Mouse (Mus musculus): ENCODE data around the gene Ablim1.
"Not testable (repeated sequence)": the region's sequence is repeated elsewhere in the genome, so short reads cannot be mapped to it uniquely, and the experiment has no call there.

The Ablim1 gene

DNA sequence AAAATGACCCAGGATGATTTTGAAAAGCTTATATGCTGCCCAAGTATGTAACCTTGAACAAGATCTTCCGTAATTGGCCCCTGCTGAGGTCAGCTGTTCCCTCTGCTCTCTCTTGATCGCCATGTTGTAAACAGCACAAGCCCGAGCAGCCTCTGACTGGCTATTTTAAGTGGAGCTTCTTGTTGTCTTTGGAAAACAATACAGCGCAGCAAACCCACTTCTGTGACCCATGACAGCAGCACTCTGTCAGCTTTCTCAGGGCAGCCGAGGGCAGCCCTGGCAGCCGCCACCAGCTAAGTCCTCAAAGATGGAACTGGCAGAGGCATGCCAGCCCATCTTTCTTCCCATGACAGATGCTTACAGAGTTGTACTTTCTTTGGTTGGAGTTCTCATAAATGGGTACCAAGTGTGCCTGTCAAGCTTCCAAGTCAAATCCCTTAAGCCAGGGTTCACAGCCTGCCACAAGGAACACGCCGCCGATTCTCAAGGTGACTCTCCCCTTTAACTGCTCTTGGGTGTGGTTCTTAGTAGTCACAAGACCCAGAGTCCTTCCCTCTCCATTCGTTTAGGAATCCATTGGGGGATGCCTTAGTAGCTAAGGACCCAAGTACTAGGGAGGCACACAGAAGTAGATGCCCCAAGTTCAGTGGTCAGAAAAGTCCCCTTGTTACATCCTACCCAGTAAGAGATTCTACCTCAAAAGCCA, 172.8 kb downstream of the Ablim1 start:
- no peak for DNase-seq

DNA sequence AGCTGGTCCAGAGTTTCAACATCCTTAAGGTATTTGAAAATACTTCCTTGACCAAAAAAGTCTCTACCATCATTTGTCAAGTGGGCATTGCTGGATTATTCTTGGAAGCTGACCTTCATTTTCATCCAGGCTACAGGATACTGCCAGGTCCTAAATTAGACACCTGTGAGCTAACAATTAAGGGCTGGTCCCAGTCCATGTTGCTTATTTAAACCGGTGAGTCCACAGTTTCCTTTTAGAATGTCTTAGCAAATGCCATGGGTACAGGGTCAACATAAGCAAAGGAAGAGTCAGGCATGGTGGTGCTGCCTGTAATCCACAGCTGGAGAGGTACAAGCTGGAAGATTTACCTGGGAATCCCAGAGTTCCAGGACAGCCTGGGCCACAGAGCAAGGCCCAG, 173.8 kb downstream of the Ablim1 start:
- no peak for DNase-seq

DNA sequence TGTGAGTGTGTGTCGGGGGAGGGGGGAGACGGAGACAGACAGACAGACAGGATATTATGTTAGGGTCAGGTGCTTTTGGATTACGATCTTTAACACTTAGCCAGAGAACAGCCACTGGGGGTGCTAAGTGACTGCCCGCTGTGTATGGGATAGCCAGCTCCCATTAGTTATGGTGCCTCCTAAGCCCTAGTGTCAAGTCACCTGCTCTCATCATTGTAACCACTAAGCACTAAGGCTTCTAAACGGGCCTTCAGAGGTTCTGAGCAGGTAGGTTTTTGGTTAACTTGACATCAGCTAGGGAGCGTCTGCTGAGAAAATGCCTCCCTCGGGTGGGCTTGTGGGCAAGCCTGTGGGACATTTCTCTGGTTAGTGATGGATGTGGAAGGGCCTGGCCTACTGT, 174.6 kb downstream of the Ablim1 start:
- no peak for DNase-seq

DNA sequence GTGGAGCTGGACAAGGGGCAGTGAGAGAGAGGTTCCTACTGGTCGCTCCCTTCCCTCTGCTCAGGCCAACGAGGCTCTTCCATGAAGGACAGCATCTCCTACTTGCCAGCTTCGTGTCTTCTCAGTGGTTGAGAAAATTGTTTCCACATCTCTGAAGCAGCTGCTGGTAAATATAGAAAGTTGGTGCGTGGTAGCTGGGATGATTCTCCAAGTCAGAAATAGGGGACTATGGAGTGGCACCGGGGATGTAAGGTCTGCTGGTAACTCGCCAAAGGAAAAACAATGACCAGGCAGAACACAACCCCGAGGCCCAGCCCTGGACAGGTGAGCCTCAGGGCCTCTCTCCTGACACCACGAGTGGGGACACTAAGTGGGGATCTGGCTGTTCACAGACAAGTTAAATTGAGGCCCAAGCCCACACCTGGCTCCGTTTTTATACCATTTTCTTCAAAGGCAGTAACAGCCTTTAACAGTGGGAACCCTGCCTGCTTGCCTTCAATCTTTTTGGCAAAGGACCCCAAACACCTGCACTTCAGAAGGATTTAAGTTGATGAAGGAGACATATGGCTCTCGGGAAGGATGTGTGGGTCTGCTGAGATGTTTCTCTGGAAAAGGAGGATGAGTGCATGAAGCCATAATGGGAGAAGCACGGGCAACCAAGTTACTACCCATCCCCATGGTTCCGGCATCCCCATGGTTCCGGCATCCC, 175.7 kb downstream of the Ablim1 start:
- DNase-seq, result peak; percentile 10

GRCm38 (mm10) chr19:57138469-57138868, 176.2 kb downstream of the Ablim1 start:
- DNase-seq, result peak; percentile 12

GRCm38 (mm10) chr19:57138045-57138444, 176.7 kb downstream of the Ablim1 start:
- no peak for DNase-seq

- peak; percentile 86 for DNase-seq
These were observed 178.5 kb downstream of the Ablim1 start for GRCm38 (mm10) chr19:57136228-57136627.

DNA sequence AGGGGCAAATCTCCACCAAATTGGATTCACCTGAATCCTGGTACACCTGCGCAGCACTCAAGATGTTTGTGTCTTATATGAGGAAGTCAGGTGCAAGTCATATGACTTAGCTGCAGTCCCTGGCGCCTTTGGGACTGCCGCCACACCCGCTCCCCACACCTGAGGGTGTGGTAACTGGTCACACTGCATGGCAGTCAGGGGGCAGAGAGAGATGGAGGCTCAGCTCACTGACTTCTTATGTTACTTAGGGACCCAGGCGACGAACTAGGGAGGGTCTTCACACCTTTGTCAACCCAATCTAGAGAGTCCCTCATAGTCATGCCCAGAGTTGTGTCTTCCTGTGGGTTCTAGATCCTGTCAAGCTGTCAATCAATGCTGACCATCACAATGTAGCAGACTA, 179.1 kb downstream of the Ablim1 start:
- DNase-seq, result not testable (repeated sequence)

DNA sequence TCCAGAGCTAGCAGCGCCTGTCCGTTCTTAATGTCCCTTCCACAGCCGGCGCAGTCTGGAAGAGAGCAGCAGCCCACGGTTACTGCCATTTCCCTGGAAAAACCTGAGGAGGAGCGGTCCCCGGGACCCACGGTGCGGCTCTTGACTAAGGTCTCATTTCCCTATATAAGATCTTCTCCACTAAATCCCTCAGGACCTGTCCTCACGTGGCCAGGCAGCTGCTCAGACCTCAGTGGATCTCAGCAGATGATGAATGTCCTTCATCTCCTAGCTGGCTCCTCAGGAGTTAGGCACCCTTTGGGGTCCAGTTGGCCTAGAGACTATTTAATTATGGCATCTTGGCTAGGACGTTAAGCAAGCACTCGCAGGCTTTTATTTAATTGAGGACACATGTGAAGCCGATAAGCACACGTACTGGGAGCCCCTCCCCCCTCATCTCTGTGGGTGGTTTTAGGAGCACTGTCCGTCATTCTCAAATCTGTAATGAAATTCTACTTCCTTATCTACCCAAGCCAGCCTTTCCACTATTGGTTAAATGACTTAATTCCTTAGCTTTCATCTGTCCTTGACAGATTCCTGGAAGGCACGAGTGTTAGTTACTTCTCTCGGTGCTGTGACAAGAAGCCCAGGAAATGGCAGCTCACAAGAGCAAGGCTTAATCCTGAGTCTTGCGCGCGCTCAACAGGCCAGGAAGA, 179.9 kb downstream of the Ablim1 start:
- DNase-seq, result no peak

DNA sequence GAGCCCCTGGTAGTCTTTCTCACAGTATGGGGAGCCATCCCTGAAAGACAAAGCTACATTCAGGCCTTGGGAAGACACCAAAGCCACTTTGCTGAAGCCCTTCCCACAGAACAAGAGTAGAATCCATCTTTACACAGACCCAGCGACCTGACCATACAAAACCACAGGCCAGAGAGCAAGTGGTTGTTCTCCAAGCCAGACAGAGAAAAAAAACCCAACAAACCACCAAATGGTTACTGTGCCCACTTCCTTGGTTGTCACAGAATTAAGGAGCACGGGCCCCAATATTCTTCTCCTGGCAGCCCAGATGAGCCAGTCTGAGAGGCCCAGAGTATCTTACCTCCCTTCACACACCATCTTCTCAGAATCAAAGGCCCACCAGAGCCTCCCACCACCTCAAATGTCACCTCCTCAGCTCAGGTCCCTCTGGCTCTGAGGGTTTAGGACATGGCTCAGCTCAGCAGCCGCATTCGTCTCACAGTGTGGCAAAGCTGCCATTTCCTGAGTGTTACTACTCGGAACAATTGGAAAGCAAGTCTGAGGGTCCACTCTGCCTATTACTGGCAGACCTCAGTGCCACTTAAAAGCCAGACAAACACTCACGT, 181.7 kb downstream of the Ablim1 start:
- DNase-seq, result peak; percentile 37

DNA sequence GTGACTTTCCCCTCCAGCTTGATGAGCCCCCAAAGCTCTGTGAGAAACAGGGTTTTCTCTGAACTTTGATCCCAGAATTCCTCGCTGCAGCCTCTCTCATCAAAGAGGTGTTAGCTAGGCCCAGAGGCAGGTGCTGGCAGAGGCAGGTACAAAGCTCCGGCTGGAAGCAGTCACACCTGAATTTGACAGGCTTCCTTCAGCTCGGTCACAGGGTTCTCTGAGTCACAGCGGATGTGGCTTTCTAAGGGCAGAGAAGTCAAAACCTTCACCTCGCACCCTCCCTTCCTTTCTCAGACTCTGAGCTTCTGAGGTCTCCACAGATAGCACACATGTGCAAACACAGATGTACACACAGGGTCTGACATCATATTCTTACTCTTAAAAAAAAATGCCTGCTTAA, 182.4 kb downstream of the Ablim1 start:
- peak; percentile 87 for DNase-seq

DNA sequence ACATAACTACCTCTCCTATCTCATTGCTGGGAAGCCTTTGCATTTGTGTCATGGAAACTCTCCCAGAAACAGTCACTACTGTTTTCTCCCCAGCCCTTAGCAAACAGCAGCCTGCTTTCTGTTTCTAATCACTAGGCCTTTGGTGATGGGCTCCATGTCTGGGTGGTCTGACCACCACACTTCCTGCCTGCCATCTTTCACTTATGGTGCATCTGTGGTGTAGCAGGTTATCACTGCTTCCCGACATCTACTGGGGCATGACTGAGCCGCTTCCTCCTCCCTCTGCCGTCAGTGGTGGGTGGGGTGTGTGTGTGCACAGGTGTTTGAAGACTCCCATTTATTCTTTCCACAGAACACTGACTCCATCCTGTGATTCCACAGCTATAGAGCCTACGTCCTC, 183.4 kb downstream of the Ablim1 start:
- DNase-seq, result peak; percentile 82

DNA sequence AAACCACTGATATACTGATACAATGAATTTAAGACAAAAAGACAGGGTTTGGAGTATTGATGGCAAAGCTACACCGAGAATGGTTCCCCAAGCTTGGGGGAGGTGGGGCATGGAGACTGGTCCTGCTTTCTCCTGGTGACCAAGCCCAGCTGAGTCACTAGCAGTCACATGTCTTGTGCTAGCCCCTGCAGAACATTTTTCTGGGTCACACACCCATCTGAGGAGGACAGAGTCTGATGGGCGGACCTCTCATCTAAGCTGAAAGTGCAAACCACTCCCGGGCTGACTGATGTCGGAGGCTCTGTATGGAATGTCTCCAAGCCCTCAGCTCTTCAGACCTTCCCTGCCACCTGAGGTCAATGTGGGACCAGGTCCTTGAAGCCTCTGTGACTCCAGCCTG, 184.1 kb downstream of the Ablim1 start:
- DNase-seq, result peak; percentile 9

DNA sequence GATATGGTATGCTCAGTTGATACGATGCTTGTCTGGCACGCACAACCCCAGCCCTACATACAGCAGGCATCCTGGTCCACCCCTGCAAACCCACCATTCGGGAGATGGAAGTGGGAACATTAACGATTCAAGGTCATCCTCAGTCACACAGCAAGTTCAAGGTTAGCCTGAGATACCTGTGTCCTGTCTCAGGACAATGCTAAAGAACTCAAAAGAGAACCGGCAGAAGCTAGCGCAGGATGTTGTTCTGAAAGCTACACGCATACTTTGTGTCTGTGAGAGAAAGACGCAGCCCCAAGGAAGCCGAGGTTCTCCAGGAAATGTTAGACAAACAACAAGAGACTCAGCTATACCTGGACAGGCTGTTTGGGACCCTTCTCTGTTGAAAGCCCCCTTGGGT, 185.0 kb downstream of the Ablim1 start:
- DNase-seq, result no peak

- DNase-seq, result no peak
These were observed 186.7 kb downstream of the Ablim1 start for GRCm38 (mm10) chr19:57128037-57128436.

DNA sequence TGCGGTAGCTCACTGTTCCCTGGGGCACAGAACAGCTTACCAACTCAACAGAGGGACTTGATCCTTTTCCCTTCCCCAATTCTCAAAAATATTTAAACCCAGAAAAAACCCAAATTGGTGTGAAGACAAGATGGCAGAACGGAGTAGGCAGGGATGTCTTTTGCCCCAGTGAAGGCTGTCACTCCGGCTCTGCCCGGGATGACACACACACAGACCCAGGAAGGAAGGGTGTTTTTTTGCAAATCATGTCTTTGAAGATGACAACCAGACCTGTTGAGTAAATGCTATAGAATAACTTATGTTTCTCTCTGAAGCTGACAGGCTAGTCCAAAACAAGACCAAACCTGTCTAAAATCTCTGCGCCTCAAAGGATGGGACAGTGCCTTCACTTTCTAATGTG, 187.2 kb downstream of the Ablim1 start:
- no peak for DNase-seq

DNA sequence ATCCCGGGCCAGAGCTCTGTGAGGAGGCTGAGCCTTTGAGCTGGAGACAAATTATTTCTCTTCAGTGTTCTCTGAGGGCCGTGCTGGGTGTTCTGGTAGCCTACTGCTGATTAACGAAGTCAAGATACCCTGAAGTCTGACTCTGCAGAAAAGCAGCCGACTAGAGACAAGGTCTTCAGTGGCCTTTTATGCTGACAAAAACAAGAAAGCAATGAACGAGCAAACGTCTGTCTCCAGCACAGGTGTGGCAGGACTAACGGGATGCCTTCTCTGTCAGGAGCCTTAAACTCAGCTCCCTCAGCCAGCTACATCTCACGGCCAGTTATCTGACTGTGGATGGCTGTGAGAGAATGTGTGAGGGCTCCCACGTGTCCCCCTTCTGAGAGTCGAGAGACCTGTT, 187.8 kb downstream of the Ablim1 start:
- no peak for DNase-seq

DNA sequence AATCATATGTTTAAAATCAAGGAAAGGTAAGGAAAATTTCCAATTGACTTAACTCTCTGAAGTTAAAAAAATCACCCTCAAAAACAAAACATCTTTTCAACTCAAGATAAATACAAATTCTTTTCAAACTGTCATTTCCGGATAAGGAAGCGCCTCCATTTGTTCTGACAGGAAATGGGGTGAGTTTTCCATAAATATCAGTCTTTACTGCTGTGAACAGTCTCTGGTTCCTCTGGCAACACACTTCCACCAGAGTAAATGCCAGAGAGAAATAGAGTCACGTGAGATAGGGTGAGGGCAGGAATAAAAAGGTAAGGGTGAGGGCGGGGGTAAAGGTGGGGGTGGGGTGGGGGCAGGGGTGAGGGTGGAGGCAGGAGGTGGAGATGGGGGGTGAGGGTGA, 189.8 kb downstream of the Ablim1 start:
- no peak for DNase-seq

DNA sequence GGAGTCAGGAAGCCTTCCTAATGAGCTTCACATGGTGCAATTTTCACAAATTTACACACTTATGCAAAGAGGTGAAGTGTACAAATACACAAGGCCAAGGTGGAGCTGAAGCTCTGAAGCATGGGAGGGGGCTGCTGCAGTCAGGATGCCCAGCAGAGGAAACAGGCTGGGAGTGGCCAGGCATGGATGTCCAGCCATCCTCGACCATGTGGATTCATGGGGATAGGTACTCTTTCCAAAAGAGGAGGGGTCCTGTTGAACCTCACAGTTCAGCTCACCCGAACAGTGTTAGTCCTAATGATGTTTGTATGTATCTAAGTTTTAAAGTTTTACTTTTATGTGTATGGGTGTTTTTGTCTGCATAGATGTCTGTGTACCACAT, 190.6 kb downstream of the Ablim1 start:
- DNase-seq, result no peak

- peak; percentile 90 for DNase-seq
These were observed 191.1 kb downstream of the Ablim1 start for GRCm38 (mm10) chr19:57123503-57124137.

GRCm38 (mm10) chr19:57122261-57122660, 192.5 kb downstream of the Ablim1 start:
- DNase-seq, result no peak

- DNase-seq, result no peak
These were observed 193.7 kb downstream of the Ablim1 start for GRCm38 (mm10) chr19:57121036-57121435.

DNA sequence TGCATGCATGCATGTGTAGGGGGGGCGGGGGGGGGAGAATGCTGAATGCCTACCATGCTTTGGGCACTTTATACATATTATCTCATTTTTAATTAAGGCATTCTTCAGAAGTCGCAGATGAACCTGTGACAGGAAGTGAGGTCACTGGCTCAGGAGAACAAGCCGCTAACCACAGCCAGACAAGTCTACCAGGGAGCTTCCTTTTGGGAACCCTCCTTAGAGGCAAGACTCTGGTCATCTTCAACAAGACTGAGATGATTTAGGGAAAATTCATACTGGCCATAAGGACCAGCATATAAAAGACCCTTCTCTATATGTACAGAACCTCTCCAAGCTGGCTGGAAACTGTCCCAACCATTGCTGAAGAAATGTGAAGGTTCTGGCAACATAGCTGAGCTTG, 195.1 kb downstream of the Ablim1 start:
- DNase-seq, result peak; percentile 67

All from thymus, postnatal 14 days (tissue).